Mouse (Mus musculus): Measurements from ENCODE around the gene Gm20604. TPM values are rescaled to one million over a fixed set of nuclear protein-coding genes. Genes with fewer than 3 reads are reported as not detected.

Gm20604 gene
- polyA plus RNA-seq (2015; fragmentation: Nextera tagmentation; extraction: Ambion mirVana): 17.8 and 18.1 TPM in 2 replicates

GRCm38 (mm10) chr12:102758403-102758756, at the start of gene Gm20604:
Gene Gm20604 (minus strand): TSS chr12:102758672.
- under 1% methylated on average over 10 of the region's 10 CpGs for WGBS

GRCm38 (mm10) chr12:102799528-102799927, 41.1 kb upstream of the Gm20604 start:
- WGBS: 92% methylated on average over 2 of the region's 2 CpGs
- Histone ChIP-seq H3K4me3 (no peak overlapping the region), H3K4me2 (no peak overlapping the region), H3K27ac (replicated peaks) (no peak overlapping the region), H3K9ac (no peak overlapping the region), H3K36me3 (peaks cover 45% of the 10 kb centered on the region), H3K27me3 (replicated peaks) (no peaks in the 10 kb centered on the region), H3K9me3 (no peaks in the 10 kb centered on the region), H3K4me1 (no peaks in the 10 kb centered on the region)
- no peak for ATAC-seq (ENCODE audit: extremely low read depth, insufficient number of reproducible peaks, low FRiP score, low TSS enrichment)

More at GRCm38 (mm10) chr12:102758403-102758756, at the start of gene Gm20604:
- Histone ChIP-seq H3K4me3 (peak within 1 kb of the TSS; percentile 80), H3K9me3 (no peaks in the 10 kb centered on the region), H3K4me2 (peak within 1 kb of the TSS; percentile 96), H3K27me3 (replicated peaks) (no peaks in the 10 kb centered on the region), H3K27ac (replicated peaks) (peak within 1 kb of the TSS; percentile 92), H3K9ac (peak within 1 kb of the TSS; percentile 95), H3K4me1 (peaks cover 40% of the 10 kb centered on the region), H3K36me3 (peaks cover 18% of the 10 kb centered on the region)
- ATAC-seq (ENCODE audit: extremely low read depth, insufficient number of reproducible peaks, low FRiP score, low TSS enrichment): no peak

GRCm38 (mm10) chr12:102787927-102788326, 29.5 kb upstream of the Gm20604 start:
- Histone ChIP-seq H3K4me1 (no peaks in the 10 kb centered on the region), H3K4me3 (no peak overlapping the region), H3K36me3 (peaks cover 93% of the 10 kb centered on the region), H3K4me2 (no peak overlapping the region), H3K27me3 (replicated peaks) (no peaks in the 10 kb centered on the region), H3K27ac (replicated peaks) (no peak overlapping the region), H3K9me3 (no peaks in the 10 kb centered on the region), H3K9ac (no peak overlapping the region)
- no peak for ATAC-seq (ENCODE audit: extremely low read depth, insufficient number of reproducible peaks, low FRiP score, low TSS enrichment)
- WGBS: 81% methylated on average over 7 of the region's 7 CpGs

- H3K4me1 ChIP-seq: no peaks in the 10 kb centered on the region
- H3K9me3 ChIP-seq: no peaks in the 10 kb centered on the region
- WGBS: 79% methylated on average over 5 of the region's 5 CpGs
- H3K27me3 ChIP-seq (replicated peaks): no peaks in the 10 kb centered on the region
- no peak for ATAC-seq (ENCODE audit: extremely low read depth, insufficient number of reproducible peaks, low FRiP score, low TSS enrichment)
- peaks cover 81% of the 10 kb centered on the region for H3K36me3 ChIP-seq
- H3K4me2 ChIP-seq: no peak overlapping the region
- H3K9ac ChIP-seq: no peak overlapping the region
- H3K4me3 ChIP-seq: no peak overlapping the region
- no peak overlapping the region for H3K27ac ChIP-seq (replicated peaks)
Measured at GRCm38 (mm10) chr12:102785593-102785985, 27.1 kb upstream of the Gm20604 start.

- H3K36me3 ChIP-seq: peaks cover 75% of the 10 kb centered on the region
- no peaks in the 10 kb centered on the region for H3K27me3 ChIP-seq (replicated peaks)
- WGBS: 84% methylated on average over 19 of the region's 19 CpGs
Measured at GRCm38 (mm10) chr12:102784899-102785592, 26.6 kb upstream of the Gm20604 start.

GRCm38 (mm10) chr12:102782841-102783240, 24.4 kb upstream of the Gm20604 start:
- H3K9ac ChIP-seq: no peak overlapping the region
- no peaks in the 10 kb centered on the region for H3K27me3 ChIP-seq (replicated peaks)
- H3K4me1 ChIP-seq: peaks cover 10% of the 10 kb centered on the region
- WGBS: 90% methylated on average over 5 of the region's 5 CpGs
- peaks cover 57% of the 10 kb centered on the region for H3K36me3 ChIP-seq
- H3K4me3 ChIP-seq: no peak overlapping the region
- H3K9me3 ChIP-seq: no peaks in the 10 kb centered on the region
- ATAC-seq (ENCODE audit: extremely low read depth, insufficient number of reproducible peaks, low FRiP score, low TSS enrichment): no peak
- no peak overlapping the region for H3K27ac ChIP-seq (replicated peaks)
- H3K4me2 ChIP-seq: no peak overlapping the region

More at GRCm38 (mm10) chr12:102784899-102785592, 26.6 kb upstream of the Gm20604 start:
- no peak for ATAC-seq (ENCODE audit: extremely low read depth, insufficient number of reproducible peaks, low FRiP score, low TSS enrichment)
- H3K9ac ChIP-seq: no peak overlapping the region
- H3K4me2 ChIP-seq: no peak overlapping the region
- peaks cover 2% of the 10 kb centered on the region for H3K4me1 ChIP-seq
- H3K27ac ChIP-seq (replicated peaks): no peak overlapping the region
- no peak overlapping the region for H3K4me3 ChIP-seq
- H3K9me3 ChIP-seq: no peaks in the 10 kb centered on the region

- H3K36me3 ChIP-seq: peaks cover 59% of the 10 kb centered on the region
- no peak; the same call in 1 of the 2 replicates for ATAC-seq (ENCODE audit: extremely low read depth, insufficient number of reproducible peaks, low FRiP score, low TSS enrichment)
- no peak overlapping the region for H3K4me3 ChIP-seq
- peaks cover 10% of the 10 kb centered on the region for H3K4me1 ChIP-seq
- no peak overlapping the region for H3K4me2 ChIP-seq
- 0 out of 2 replicates have a peak overlapping the region, but pooled peaks have one; percentile 9 for H3K27ac ChIP-seq (replicated peaks)
- no peaks in the 10 kb centered on the region for H3K9me3 ChIP-seq
- WGBS: 31% methylated on average over 3 of the region's 3 CpGs
- no peak overlapping the region for H3K9ac ChIP-seq
- no peaks in the 10 kb centered on the region for H3K27me3 ChIP-seq (replicated peaks)
Measured at GRCm38 (mm10) chr12:102779452-102779851, 21.0 kb upstream of the Gm20604 start.

- Histone ChIP-seq H3K27me3 (replicated peaks) (no peaks in the 10 kb centered on the region), H3K27ac (replicated peaks) (no peak overlapping the region), H3K9me3 (no peaks in the 10 kb centered on the region), H3K4me1 (peaks cover 10% of the 10 kb centered on the region), H3K36me3 (peaks cover 57% of the 10 kb centered on the region), H3K4me2 (no peak overlapping the region), H3K9ac (no peak overlapping the region), H3K4me3 (no peak overlapping the region)
- ATAC-seq (ENCODE audit: extremely low read depth, insufficient number of reproducible peaks, low FRiP score, low TSS enrichment): no peak
- 88% methylated on average over 5 of the region's 5 CpGs for WGBS
Measured at GRCm38 (mm10) chr12:102778151-102778550, 19.7 kb upstream of the Gm20604 start.

- Histone ChIP-seq H3K27me3 (replicated peaks) (no peaks in the 10 kb centered on the region), H3K9me3 (no peaks in the 10 kb centered on the region), H3K4me3 (no peak overlapping the region), H3K27ac (replicated peaks) (no peak overlapping the region), H3K4me1 (peaks cover 10% of the 10 kb centered on the region), H3K4me2 (no peak overlapping the region), H3K36me3 (peaks cover 66% of the 10 kb centered on the region), H3K9ac (no peak overlapping the region)
- 86% methylated on average over 14 of the region's 14 CpGs for WGBS
- no peak for ATAC-seq (ENCODE audit: extremely low read depth, insufficient number of reproducible peaks, low FRiP score, low TSS enrichment)
Measured at GRCm38 (mm10) chr12:102776035-102776434, 17.6 kb upstream of the Gm20604 start.

GRCm38 (mm10) chr12:102772676-102773075, 14.2 kb upstream of the Gm20604 start:
- no peak for ATAC-seq (ENCODE audit: extremely low read depth, insufficient number of reproducible peaks, low FRiP score, low TSS enrichment)
- no peak overlapping the region for H3K27ac ChIP-seq (replicated peaks)
- H3K36me3 ChIP-seq: peaks cover 96% of the 10 kb centered on the region
- H3K4me1 ChIP-seq: no peaks in the 10 kb centered on the region
- no peak overlapping the region for H3K4me3 ChIP-seq
- no peaks in the 10 kb centered on the region for H3K9me3 ChIP-seq
- H3K27me3 ChIP-seq (replicated peaks): no peaks in the 10 kb centered on the region
- WGBS: 89% methylated on average over 5 of the region's 5 CpGs
- no peak overlapping the region for H3K9ac ChIP-seq
- no peak overlapping the region for H3K4me2 ChIP-seq

GRCm38 (mm10) chr12:102771601-102772000, 13.1 kb upstream of the Gm20604 start:
- no peak overlapping the region for H3K4me2 ChIP-seq
- H3K9ac ChIP-seq: no peak overlapping the region
- H3K4me1 ChIP-seq: no peaks in the 10 kb centered on the region
- no peaks in the 10 kb centered on the region for H3K9me3 ChIP-seq
- ATAC-seq (ENCODE audit: extremely low read depth, insufficient number of reproducible peaks, low FRiP score, low TSS enrichment): no peak
- peaks cover 96% of the 10 kb centered on the region for H3K36me3 ChIP-seq
- H3K27me3 ChIP-seq (replicated peaks): no peaks in the 10 kb centered on the region
- no peak overlapping the region for H3K4me3 ChIP-seq
- H3K27ac ChIP-seq (replicated peaks): no peak overlapping the region
- 91% methylated on average over 8 of the region's 8 CpGs for WGBS

- no peak overlapping the region for H3K4me3 ChIP-seq
- no peaks in the 10 kb centered on the region for H3K9me3 ChIP-seq
- no peak for ATAC-seq (ENCODE audit: extremely low read depth, insufficient number of reproducible peaks, low FRiP score, low TSS enrichment)
- H3K4me1 ChIP-seq: no peaks in the 10 kb centered on the region
- no peak overlapping the region for H3K4me2 ChIP-seq
- H3K9ac ChIP-seq: no peak overlapping the region
- no peak overlapping the region for H3K27ac ChIP-seq (replicated peaks)
- WGBS: 92% methylated on average over 4 of the region's 4 CpGs
- peaks cover 94% of the 10 kb centered on the region for H3K36me3 ChIP-seq
- H3K27me3 ChIP-seq (replicated peaks): no peaks in the 10 kb centered on the region
Measured at GRCm38 (mm10) chr12:102769000-102769399, 10.5 kb upstream of the Gm20604 start.

Data from heart, embryonic 13.5 days (tissue).